Mouse (Mus musculus) midbrain, postnatal 0 days (tissue): Measurements from ENCODE around the gene Adrm1. TPM values are rescaled to one million over a fixed set of nuclear protein-coding genes. Genes with fewer than 3 reads are reported as not detected.

ENCODE experiments used
- ATAC-seq: fragments of 200-750 bp; cut with Nextera tagmentation; 2 replicates; pipeline ENCODE4 v1.8.0; 2017; ENCODE audit warnings: moderate number of reproducible peaks, mild to moderate bottlenecking, moderate TSS enrichment, moderate library complexity; ENCODE audit not compliant: low FRiP score
- DNase-seq: peaks from one replicate; pipeline ENCODE4 v3.0.0-alpha.2; 2015; ENCODE audit warnings: low spot score
- H3K27ac ChIP-seq: fragments of 300-500 bp; sonication (generic); 2 replicates; pipeline ENCODE4 v1.5.1; 2014; ENCODE audit warnings: low read depth, mild to moderate bottlenecking, low read length, mixed read lengths
- H3K27me3 ChIP-seq: fragments of 300-500 bp; sonication (generic); 2 replicates; pipeline ENCODE4 v1.6.1; 2014; ENCODE audit warnings: low read length, control low read depth, mixed read lengths; ENCODE audit not compliant: insufficient read depth
- H3K36me3 ChIP-seq: fragments of 300-500 bp; sonication (generic); 2 replicates; pipeline ENCODE4 v1.6.1; 2014; ENCODE audit warnings: low read length, control low read depth, mixed read lengths; ENCODE audit not compliant: insufficient read depth
- H3K4me1 ChIP-seq: fragments of 300-500 bp; sonication (generic); 2 replicates; pipeline ENCODE4 v1.6.1; 2014; ENCODE audit warnings: mild to moderate bottlenecking, control low read depth, antibody characterized with exemption, low read length, mixed read lengths; ENCODE audit not compliant: insufficient read depth
- H3K4me2 ChIP-seq: fragments of 300-500 bp; sonication (generic); 2 replicates; pipeline ENCODE4 v1.6.1; 2014; ENCODE audit warnings: low read depth, mild to moderate bottlenecking, low read length, mixed read lengths; ENCODE audit not compliant: poor library complexity, severe bottlenecking
- H3K4me3 ChIP-seq: fragments of 300-500 bp; sonication (generic); 2 replicates; pipeline ENCODE4 v1.5.1; 2014; ENCODE audit warnings: low read depth, mild to moderate bottlenecking, low read length, moderate library complexity
- H3K9ac ChIP-seq: fragments of 300-500 bp; sonication (generic); replicated peaks from 2 replicates; pipeline ENCODE4 v1.6.1; 2014; ENCODE audit warnings: mild to moderate bottlenecking, low read length, moderate library complexity, mixed read lengths; ENCODE audit not compliant: poor library complexity, severe bottlenecking
- H3K9me3 ChIP-seq: fragments of 300-500 bp; sonication (generic); 2 replicates; pipeline ENCODE4 v1.6.1; 2016; ENCODE audit warnings: low read length, control low read depth
- CTCF ChIP-seq: IDR thresholded peaks from 2 replicates; pipeline ENCODE4 v1.5.1; 2016; ENCODE audit warnings: antibody characterized with exemption, mild to moderate bottlenecking
- WGBS: fragments of 180-500 bp; shearing (Covaris S2); extraction: QIAGEN DNeasy Blood & Tissue Kit; methylation state at CpG from one replicate; pipeline ENCODE4 v1.1.7; 2014; 5-methylcytosine and 5-hydroxymethylcytosine counted together
- polyA plus RNA-seq: library from polyadenylated mRNA; unstranded; fragments of >200 nt; fragmentation: Nextera tagmentation; extraction: Ambion mirVana; gene quantifications from 2 replicates; pipeline ENCODE4 v1.2.1, GENCODE M21; 2015
- total RNA-seq: library from RNA; depleted of rRNA; stranded (reverse); fragments of >200 nt; gene quantifications from 2 replicates; pipeline ENCODE4 v1.2.3, GENCODE M21; 2014

The Adrm1 gene
- total and polyA plus RNA-seq, 2 experiments from 2014 or later, result 105 to 222 TPM

DNA sequence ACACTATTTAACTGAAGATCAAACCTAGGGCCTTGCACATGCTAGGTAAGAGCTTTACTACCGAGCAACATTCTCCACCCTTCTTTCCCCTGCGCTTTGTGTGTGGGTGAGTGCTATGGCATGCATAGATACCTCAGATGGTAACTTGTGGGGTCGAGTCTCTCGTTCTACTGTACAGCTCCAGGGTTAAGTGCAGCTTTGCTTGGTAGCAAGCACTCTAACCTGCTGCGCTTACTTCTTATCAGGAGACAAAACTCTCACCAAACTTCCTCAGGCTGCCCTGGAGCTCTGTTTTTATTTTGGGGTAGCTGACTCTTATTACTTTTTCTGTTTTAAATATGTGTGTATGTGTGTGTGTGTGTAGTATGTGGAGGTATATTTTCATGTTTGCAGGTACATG lies 35.9 kb upstream of the Adrm1 start:
- Histone ChIP-seq H3K4me1 (no peaks in the 10 kb centered on the region), H3K4me2 (no peak overlapping the region), H3K9me3 (no peaks in the 10 kb centered on the region), H3K9ac (no peak overlapping the region), H3K27ac (no peak overlapping the region), H3K36me3 (peaks cover 13% of the 10 kb centered on the region), H3K4me3 (no peak overlapping the region), H3K27me3 (no peaks in the 10 kb centered on the region)
- DNase-seq (no peak), ATAC-seq (no peak)
- WGBS, result 88% methylated on average over 5 of the region's 5 CpGs
- TF ChIP-seq CTCF, result no peak

DNA sequence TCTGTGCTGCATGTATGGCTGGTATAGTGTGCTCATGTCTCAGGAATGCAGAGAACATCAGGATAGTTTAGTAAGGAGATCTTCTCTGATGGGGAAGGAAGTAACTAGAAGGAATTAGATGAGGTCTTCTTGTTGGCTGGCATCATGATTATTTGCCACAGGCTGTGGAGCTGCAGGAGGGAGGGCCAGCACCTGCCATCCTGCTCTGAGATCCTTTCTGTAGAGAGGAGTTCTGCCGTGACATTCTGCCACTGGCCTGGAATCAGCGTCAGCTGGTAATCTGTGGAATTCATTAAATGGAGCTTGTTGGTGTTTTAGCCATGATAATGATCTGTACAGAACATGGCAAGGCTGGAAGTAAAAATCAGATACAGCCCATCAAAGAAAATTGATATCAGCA lies 25.2 kb upstream of the Adrm1 start:
- Histone ChIP-seq H3K36me3 (peaks cover 63% of the 10 kb centered on the region), H3K9ac (no peak overlapping the region)
- 82% methylated on average over 2 of the region's 2 CpGs for WGBS

DNA sequence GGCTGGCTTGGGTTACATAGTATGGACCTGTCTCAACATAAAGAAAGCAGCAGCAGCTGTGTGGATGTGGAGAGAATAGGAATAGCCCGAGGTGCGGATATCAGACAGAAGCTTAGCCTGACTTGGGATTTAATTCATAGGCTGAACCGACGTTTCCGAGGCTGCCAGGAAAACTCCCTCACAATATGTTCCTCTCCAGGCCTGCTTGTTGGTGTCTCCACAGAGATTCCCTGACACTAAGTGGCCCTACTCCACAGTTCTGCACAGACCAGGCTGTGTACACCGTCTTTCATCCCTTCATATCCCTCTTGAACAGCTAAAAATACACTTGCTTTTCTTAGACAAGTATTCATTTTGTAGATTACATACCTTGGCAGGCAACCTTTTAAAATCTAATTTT lies 23.9 kb upstream of the Adrm1 start:
- Histone ChIP-seq H3K9me3 (no peaks in the 10 kb centered on the region), H3K9ac (no peak overlapping the region), H3K27me3 (no peaks in the 10 kb centered on the region), H3K27ac (no peak overlapping the region), H3K4me1 (no peaks in the 10 kb centered on the region), H3K4me3 (no peak overlapping the region), H3K36me3 (peaks cover 62% of the 10 kb centered on the region), H3K4me2 (no peak overlapping the region)
- no peak for TF ChIP-seq CTCF
- WGBS, result 80% methylated on average over 6 of the region's 6 CpGs
- no peak for ATAC-seq
- no peak for DNase-seq

More for the DNA sequence above, 25.2 kb upstream of the Adrm1 start:
- no peak for DNase-seq
- no peaks in the 10 kb centered on the region for H3K27me3 ChIP-seq
- H3K4me3 ChIP-seq, result no peak overlapping the region
- no peaks in the 10 kb centered on the region for H3K9me3 ChIP-seq
- no peak overlapping the region for H3K27ac ChIP-seq
- no peaks in the 10 kb centered on the region for H3K4me1 ChIP-seq
- no peak overlapping the region for H3K4me2 ChIP-seq
- no peak for ATAC-seq
- no peak for TF ChIP-seq CTCF

DNA sequence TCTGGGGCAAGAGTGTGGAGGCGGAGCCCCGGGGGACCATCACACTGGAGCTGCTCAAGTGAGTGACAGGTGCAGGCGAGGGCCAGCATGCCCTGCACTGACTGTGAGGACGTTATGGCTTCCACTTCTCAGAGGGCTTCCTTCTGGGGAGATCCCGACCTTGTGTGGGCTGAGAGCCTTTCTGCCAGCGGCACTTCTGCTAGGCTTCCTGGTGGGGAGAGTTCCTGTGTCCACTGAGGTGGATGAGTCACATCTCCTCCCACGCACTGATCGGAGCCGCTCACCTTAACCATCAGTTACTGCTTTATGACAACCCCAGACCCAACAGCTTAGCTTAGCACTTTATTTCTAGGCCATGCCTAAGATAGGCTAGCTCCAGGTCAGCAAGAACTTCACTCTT lies 22.7 kb upstream of the Adrm1 start:
- no peak for ATAC-seq
- DNase-seq, result no peak
- Histone ChIP-seq H3K4me2 (no peak overlapping the region), H3K4me3 (no peak overlapping the region), H3K27ac (no peak overlapping the region), H3K4me1 (no peaks in the 10 kb centered on the region), H3K27me3 (no peaks in the 10 kb centered on the region), H3K9ac (no peak overlapping the region), H3K9me3 (no peaks in the 10 kb centered on the region), H3K36me3 (peaks cover 67% of the 10 kb centered on the region)
- no peak for TF ChIP-seq CTCF
- WGBS, result 91% methylated on average over 9 of the region's 9 CpGs

DNA sequence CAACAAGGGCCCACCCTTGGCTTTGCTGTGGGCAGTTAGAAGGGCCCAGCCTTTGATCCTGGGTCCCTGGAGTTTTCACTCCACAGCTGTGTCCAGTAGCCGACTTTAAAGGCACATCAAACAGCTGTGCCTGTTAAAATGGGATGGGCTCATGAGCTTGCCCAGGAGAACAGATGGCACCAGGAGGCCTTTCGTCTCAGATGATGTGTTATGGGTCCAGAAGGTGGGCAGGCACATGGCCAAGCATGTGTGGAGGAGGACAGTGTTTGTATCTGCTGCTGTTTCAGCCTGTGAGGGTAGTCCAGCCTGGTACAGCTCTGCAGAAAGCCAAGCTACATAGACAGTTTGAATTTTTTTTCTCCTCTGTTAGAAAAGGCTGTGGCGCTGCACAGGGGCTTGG lies 16.5 kb upstream of the Adrm1 start:
- WGBS, result 74% methylated on average over 3 of the region's 3 CpGs
- no peak for ATAC-seq

DNA sequence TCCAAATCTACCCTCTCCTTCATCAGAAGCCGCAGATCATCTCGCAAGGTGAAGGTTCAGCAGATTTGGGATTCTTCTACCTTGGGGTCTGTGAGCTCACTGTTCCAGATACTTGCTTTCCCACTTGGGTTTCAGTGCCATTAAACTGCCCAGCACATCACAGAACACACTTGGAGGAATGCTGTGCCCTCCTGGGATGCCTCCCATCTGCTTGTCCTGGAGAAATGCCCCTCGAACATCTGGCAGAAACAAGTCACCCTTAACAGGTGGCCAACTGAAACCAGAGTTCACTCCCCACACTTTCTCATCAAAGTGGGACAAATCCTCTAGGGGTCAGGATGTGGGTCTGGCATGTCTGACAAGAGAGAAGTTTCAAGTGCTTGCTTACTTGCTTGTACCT lies 12.7 kb upstream of the Adrm1 start:
- no peak for ATAC-seq
- DNase-seq, result no peak

More for the DNA sequence above, 16.5 kb upstream of the Adrm1 start:
- Histone ChIP-seq H3K36me3 (peaks cover 74% of the 10 kb centered on the region), H3K27ac (no peak overlapping the region), H3K9ac (no peak overlapping the region), H3K4me2 (no peak overlapping the region), H3K4me3 (no peak overlapping the region), H3K4me1 (no peaks in the 10 kb centered on the region), H3K9me3 (no peaks in the 10 kb centered on the region), H3K27me3 (no peaks in the 10 kb centered on the region)
- no peak for TF ChIP-seq CTCF
- DNase-seq, result peak; percentile 60

More for the DNA sequence above, 12.7 kb upstream of the Adrm1 start:
- H3K4me1 ChIP-seq, result no peaks in the 10 kb centered on the region
- H3K9me3 ChIP-seq, result no peaks in the 10 kb centered on the region
- H3K27me3 ChIP-seq, result no peaks in the 10 kb centered on the region
- no peak for TF ChIP-seq CTCF
- no peak overlapping the region for H3K27ac ChIP-seq
- peaks cover 75% of the 10 kb centered on the region for H3K36me3 ChIP-seq
- no peak overlapping the region for H3K4me3 ChIP-seq
- no peak overlapping the region for H3K9ac ChIP-seq
- no peak overlapping the region for H3K4me2 ChIP-seq
- WGBS, result 89% methylated on average over 3 of the region's 3 CpGs
